Mouse (Mus musculus) hindlimb bud, embryonic 11.5 days (tissue): ENCODE measurements around the gene Cenpf.

Source experiments
- DNase-seq: peaks from one replicate; pipeline ENCODE4 v3.0.0-alpha.2; 2012; ENCODE audit warnings: low read depth, low spot score; ENCODE audit errors: extremely low spot score

Gene Cenpf

DNA sequence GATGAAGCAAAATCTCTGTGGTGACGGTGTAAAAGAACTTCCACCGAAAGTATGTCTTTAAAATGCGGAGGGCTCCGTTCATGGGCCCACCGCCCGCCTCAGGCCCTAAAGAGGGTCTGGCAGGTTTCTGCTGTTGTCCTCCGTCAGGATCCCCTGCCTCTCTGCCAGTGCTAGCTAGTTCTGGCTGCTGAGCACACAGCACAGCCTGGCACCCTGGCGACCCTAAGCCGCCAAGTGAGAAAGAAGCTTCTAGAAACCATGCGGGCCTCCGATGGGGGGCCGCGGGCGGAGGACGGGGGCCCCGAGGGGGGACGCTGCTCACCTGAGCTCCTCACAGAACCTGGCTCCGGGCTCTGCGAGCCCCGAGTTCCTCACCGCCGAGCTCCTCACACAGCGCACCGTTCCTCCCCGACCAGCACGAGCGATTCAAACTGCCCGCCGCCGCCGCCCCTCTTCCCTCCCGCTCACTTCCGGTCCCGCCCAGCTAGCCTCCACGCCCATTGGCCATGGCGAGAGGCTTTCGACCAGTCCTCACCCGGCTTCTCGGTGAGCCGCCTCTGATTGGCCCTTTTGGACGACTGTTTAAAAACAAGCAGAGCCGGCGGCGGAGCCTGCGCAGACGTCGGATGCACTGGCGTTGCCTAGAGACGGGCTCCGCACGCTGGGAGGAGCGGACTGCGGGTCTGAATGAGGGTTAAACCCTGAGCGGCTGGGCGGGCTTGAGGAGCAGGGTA is at the start of gene Cenpf:
Cenpf (minus strand) TSS at position 433 of the 734 bp plus-strand sequence.
- DNase-seq: peak; percentile 95

DNA sequence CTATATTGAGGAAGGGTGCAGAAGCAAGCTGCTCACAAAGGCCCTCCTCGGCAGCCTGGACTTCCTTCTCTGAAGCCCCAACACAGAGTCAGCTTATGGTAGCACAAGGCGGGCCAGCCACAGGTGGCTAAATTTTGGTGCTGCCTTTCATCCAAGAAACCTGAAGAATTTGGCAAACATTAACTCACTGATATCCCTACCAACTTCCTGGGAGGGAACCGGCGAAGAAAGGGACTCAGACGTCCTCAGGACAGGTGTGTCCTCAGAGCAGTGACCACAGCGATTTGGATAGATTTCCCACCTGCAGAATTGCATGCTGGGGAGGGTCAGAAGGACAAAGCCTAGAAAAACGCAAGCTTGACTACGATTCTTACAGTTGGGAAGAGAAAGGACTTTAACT is 44.3 kb upstream of the Cenpf start:
- DNase-seq: no peak

DNA sequence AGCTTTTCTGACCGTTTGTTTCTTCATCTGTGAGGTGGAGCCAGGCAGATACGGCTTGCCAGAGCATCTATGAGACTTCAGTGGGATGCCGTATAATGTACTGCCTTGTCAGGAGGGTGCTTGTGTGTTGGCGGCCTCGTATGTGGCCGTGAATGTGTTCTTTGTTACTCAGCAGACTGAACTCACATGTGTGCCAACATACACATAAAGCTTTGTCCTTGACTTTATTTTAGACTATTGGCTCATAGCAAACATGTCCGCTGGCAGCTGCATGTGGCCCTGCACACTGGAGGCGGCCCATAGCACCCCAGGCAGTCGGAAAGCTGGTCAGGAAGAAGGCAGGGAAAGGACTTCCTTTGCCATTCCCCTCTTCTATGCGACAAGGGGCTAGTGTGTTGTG is 43.8 kb upstream of the Cenpf start:
- DNase-seq: no peak

DNA sequence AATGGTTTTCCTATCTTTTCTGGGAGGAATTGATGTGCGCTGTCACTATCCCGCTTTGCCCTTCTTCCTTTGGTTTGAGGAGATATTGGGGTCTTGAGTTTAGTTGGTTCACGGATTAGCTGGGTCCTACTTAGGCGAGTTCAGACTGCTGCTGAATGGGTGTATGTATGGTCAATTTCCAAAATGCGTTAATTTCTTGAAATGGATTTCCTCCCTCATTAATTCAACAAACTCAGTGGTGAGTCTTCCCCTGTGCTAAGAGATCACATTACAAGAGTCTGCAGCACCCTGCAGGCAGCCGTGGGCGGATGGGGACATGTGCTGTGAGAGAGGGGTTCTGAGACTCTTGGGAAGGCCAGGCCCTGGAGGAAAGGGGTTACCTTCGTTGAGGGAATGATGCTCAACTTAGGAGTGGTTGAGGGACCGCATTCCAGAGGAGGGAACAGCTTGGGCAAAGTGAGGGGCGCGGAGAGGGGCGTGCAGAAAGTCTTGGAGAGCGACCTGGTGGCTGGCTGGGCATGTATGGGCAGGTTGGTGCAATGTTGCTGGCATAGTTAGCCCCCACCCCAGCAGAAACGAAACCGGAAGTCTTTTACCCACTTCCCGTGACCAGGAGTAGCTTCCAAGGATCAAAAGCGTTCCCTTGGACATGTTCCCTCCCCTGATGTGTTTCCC is 41.4 kb upstream of the Cenpf start:
- DNase-seq: no peak

DNA sequence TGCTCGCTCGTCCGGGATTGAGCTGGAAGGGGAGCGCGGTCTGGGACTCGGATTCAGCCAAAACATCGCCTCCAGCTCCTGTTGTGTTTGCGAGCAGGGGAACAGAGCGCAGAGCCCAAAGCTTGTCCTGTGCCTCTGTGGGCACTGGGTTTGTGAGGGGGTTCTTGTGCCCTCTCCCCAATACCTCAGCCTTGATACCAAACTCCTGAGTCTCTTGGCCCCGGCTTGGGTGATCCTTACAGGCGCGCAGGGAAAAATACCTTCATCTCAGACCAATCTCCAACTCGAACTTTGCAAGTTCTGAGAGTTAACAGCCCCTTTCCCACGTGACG is 40.9 kb upstream of the Cenpf start:
- no peak for DNase-seq

DNA sequence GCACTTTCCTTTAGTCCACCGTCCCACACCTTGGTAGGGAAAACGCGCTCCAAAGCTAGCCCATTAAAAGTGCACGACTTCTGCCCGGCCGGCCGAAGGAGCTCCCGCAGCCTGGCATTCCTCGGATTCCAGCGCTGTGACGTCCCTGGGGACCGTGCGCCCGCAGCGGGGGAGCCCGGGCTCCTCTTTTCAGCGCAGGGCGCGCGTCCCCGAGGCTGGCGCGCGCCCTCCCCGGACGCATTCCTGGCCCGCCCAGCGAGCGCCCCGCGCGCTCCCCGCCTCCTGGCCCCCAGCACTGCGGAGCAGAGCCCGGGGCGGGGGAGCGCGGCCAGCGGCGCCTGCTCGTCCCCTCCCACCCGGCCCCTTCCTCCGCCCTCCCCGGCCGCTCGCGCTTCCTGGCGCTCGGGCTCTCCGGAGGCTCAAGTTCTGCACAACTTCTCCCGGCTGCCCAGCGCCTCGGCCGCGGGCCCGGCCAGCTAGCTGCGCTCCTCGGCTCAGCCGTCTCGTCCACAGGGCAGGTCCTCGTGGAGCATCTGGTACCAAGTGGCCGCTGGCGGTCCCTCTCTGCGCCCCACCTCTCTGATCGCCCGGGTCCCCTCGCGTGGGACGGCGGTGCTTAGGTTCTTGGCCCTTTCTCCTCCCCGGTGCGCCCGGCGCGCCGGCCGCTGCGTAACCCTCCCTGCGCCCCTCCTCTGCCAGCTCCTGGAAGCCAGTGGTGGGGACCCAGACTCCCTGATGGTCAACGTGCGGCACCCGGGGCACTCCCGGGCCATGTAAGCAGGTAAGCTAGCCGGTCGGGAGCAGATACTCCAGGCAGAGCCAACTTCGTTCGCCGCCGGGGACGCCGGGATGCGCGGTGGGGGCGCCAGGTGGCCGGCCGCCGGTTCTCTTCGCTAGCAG is 40.2 kb upstream of the Cenpf start, which contains the start of gene Ptpn14:
Ptpn14 (plus strand) TSS at position 385 of the 900 bp plus-strand sequence.
- no peak for DNase-seq

DNA sequence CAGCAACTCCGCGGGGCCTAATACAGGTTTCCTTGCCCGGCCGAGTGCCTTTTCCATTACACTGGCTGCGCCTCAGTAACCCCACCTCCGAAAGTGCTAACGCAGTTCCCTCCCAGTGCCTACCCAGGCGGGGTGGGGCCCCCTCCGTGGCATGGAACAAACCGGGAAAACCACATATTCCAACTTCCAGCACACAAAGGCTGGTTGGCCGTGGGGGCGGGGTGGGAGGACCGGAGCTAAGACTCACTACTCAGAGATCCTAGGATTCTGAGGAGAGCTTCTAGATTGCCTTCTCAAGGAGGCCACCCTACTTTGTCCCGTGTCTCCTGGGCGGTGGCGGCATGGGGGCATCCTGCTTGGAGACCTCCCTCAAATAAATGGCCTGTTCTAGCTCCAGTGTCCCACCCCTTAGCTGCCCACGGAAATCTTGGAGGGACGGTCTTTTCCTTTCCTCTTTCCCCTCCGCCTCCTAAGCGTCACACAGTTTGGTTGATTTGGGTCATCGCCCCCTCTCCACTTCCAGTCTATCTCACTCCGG is 39.5 kb upstream of the Cenpf start:
- no peak for DNase-seq

DNA sequence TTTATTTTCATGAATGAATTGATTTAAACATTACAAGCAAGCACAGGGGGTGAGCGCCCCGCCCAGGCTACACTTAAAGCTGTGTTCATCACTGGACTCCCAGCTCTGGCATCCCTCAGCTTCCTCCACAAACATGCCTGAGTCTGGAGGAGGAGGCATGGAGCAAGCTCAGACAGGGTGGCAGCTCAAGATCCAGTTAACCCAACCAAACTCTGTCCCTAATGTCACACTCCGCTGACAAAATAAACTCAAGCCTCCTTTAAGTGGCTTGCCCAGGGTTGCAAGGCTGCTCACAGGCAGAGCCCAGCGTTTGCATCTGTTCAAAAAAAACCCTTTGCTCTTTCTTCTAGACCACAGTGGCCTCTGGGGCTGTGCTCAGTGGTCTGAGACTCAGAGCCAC is 38.2 kb upstream of the Cenpf start:
- DNase-seq: no peak

DNA sequence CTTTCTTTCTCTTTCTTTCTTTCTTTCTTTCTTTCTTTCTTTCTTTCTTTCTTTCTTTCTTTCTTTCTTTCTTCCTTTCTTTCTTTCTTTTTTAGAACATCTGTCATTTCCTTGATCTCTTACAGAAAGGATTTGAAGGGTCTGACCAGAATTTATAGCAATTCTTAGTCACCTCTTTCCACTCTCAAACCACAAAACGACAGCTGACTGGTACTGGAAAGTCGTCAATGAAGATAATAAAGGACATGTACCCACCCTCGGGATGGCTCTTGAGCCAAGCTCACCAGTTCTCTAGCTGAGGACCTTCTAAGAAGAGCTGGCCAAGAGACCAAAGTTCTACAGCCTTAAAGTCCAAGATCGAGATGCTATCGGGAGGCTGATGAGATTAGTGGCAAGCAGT is 30.7 kb upstream of the Cenpf start:
- no peak for DNase-seq

DNA sequence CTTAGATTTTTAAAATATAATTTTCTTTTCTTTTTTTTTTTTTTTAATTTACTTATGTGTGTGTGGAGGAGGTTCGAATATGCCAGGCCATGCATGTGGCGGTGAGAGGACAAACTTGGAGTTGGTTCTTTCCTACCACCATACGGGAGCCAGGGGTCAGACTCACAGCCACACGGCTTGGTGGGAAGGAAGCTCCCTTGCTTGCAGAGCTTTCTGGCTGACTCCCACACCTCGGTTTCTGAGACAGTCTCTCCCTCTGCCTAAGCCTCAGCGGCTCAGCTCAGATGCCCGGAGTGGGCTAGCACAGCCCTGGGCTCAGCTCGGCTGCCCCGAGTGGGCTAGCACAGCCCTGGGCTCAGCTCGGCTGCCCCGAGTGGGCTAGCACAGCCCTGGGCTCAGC is 29.7 kb upstream of the Cenpf start:
- no peak for DNase-seq

DNA sequence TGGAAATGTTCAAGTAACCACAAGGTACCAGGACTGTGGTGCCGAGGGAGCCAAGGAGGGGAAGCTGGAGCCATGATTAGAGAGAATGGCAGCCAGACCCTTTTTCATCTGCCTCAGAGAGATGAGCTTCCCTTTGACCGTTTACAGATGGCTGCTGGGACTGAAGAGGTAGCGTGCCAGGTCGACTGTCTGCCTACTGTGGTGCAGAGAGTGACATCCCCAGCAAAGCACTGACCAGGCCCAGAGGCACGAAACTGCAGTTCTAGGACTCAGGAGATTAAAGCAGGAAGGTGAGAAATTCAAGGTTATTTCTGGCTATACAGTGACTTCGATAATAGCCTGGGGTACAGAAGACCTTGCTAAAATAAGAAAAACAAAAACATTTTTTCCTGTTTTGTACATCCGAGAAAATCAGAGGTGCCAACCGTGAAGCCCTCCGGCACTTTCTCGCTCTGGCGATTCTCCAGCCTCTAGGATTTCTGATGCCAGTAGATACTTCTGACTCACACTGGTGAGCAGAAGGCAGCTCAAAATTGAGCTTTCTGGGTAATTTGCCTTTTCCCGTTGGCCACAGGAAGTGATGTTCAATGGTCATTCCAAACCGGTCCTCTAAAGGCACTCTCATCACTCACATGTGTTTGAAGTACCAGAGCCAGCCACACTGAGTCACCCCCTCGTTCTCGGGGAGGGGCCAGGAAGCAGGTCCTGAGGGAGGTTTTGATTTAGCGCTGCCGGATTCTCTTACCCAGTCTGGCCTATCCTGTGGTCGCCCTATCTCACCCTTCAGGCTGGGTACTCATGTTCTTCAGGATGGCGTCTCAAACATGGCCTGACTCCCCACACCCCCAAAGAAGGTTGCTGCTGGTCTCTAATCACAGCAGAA is 28.3 kb upstream of the Cenpf start:
- no peak for DNase-seq

DNA sequence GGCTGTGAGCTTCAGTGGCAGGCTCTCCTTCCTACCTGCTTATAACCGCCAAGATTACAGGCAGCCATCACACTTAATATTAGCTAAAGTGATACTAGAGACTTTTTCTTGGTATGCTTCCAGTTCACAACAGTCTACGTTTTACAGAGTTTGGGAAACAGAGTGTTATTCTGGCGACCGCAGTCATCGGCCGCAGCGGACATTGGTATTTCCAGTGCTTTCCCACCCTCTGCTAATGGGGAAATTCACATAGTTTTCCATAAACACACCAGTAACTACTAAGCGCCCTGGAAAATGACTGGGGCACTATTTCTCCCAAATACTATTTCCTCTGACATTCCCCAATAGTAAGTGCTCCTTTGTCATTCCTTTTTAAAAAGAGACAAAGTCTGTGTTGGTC is 21.1 kb upstream of the Cenpf start:
- no peak for DNase-seq

DNA sequence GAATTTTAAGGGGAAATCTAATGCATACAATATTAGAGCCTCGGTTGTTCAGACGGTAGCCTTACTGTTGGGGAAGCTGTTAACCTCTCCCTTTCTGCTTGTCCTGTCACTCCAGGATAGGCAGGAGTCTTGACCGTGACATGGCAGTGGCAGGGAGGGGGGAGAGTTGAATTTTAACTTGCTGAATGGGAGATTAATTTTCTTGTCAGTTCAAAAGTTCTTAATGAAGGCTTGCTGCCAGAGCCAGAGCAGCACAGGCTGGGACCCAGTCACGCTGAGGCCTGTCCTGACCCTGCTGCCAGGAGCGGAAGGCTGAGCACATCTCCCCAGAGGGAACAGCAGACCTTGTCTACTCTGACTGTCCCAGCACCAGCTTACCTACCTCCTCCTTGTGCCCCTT is 19.5 kb upstream of the Cenpf start:
- DNase-seq: no peak

DNA sequence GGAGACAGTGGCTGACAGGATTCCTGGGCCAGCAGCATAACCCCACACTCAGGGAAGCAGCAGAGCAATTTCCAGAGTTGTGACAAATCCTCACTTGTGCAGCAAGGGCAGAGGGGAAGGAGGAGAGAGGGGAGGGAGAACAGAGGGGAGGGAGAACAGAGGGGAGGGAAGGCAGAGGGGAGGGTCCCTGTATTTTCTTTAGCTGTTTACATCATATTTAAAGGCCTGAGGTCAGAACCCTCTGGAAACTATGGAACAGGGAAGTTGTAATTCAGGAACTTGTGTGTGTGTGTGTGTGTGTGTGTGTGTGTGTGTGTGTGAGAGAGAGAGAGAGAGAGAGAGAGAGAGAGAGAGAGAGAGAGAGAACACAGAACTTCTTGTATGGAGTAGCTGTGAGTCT is 19.1 kb upstream of the Cenpf start:
- DNase-seq: no peak

DNA sequence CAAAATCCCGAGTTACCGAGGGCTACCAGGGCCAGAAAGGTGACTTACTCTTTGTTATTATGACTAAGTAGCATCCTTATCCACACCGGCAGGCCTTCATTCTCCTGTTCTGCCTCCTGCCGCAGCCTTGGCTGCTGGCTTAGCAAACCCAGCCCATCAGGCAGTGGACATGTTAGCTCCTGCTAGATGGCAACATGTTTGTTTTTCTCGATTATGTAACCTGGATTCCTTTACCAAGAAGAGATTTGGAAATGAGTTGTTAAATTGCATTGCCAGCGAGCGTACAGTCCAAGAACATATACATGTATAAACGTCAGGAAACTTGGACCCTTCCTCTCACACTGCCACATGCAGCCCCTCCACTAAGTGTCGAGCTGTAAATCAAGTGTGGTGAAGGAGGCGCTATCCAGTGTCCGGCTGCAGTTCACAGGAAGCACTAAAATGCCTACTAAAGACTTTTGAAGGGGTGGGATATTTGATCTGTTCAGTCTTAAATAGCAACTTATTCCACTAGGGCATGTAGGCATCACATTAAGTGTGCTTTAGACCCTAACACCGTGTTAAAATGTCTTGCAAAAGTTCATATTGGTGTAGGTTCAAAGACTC is 18.3 kb upstream of the Cenpf start:
- no peak for DNase-seq

DNA sequence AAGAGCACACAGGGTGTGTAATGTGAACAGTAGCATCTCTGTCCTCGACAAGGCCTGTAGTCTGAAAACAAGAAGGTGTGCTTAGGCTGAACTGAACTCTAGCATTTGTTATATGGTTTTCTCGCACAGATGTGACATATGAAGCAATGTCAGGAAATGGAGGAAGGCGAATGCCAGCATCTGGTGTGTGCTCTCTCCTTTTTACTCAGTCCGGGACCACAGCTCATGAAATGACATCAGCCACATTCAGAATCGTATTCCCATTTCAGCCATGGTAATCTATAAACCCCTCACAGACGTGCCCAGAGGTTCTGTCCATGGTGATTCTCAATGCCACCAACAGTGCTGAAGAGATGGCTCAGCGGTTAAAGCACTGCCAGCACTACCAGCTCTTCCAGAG is 15.7 kb upstream of the Cenpf start:
- DNase-seq: no peak

DNA sequence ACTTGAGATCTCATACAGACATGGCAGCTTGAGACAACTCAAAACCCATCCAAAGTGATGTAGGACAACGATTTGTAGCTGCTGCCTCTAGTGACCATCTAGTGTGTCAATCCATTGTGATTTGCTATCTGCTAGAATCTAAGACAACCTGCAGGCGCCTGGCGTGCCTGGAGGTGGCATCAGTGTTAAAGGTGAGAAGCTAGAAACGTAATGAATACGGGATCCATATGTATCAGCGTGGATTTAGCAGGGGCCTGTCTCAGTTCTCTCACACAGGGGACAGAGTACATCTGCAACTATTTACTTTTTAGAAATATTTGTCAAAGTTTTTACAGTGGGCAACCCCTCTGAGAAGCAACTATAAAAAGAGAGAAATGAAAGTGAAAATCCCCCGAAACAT is 15.3 kb upstream of the Cenpf start:
- no peak for DNase-seq

DNA sequence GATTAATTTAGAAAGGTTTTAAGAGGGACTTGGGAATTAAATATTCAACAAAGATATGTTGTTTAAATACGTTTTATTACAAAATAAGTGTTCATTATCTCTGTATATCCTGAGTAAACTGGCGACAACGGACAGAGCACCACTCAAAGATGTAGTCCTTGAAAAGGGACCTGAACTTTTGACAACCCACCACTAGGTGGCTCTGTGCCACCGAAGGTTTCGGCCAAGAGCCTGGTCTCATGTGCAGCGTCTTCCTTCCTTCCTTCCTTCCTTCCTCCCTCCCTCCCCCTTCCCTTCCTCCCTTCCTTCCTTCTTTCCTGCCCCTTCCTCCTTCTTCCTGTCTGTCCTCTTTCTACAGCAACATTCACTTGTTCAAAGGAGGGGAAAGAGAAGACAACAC is 13.1 kb upstream of the Cenpf start:
- DNase-seq: peak; percentile 75

DNA sequence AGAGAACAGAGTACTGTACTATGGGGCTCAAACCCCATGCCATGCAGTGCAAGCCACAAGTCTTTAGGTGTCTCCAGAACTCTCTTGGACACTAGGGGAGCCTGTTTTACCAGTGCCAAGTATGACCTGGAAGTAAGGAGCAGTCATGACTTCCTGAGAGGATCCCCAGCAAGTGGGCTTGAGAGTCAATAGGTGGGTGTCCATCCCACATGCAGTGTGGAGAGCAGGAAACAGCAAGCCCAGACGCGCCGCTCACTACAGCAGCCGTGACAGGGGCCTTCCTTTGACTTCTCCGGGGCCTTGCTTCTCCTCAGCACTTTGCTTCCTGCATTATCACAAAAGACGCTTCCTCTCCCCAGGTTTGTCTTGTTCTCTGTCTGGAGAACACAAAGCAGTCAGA is 12.3 kb upstream of the Cenpf start:
- no peak for DNase-seq

DNA sequence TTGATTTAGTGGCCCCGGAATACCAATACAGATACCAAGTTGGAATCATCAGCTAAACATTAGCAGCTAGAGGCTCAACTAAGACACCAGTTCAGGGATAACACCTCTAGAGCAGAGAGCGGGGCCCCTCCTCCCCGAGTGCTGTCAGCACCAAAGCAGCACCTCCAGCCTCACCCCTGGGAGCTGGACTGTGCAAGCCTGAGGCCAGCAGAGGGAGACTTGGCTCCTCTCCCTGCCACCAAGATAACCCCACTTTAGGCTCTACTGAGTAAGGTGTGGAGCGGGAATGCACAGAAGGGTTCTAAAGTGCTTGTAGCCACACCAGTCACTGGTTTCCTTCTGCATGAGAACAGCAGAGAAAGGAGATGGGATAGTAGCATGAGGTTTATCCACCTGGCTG is 10.5 kb upstream of the Cenpf start:
- DNase-seq: no peak
